Mouse (Mus musculus) left cerebral cortex, postnatal 10 days (tissue): ENCODE measurements around the gene Gp1ba. TPM values are rescaled to one million over a fixed set of nuclear protein-coding genes. Genes with fewer than 3 reads are reported as not detected.

Source experiments
- DNase-seq, 2 experiments: peaks; one replicate each; pipeline ENCODE4 v3.0.0; 2021 to 2022; ENCODE audit warnings: low spot score in 2 of 2, mixed read lengths in 1 of 2; ENCODE audit errors: extremely low spot score in 1 of 2
- intact Hi-C: fragments of 180-260 bp; cut with DNase I; formaldehyde crosslinking; loops from one replicate; pipeline ENCODE4 v1.15.1; 2025
- total RNA-seq, 2 experiments: library from RNA; stranded (reverse); gene quantifications; 2 replicates each; pipeline ENCODE4 v1.2.3; 2021

Gene Gp1ba
- total RNA-seq, 2 experiments from 2014 or later: not detected

DNA sequence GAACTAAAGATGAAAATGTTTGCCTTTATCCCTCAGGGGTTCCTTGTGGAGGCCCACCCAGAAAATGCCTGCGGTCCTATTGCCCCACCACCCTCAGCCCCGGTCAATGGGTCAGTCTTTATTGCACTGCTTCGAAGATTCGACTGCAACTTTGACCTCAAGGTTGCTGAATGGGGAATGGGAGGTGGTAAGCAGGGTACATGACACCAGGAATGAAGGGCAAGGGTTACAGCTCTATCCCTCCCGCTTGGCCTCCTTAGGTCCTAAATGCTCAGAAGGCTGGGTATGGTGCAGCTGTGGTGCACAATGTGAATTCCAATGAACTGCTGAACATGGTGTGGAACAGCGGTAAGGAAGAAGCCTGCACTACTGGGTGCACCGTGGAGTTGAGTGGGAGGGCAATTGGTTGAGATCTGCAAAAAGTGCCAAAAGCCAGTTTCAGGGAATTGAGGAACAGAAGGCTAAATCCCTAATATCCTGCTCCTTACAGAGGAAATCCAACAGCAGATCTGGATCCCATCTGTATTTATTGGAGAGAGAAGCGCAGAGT lies 10.3 kb downstream of the Gp1ba start:
- intact Hi-C loops: no loop called here
- DNase-seq: no peak

DNA sequence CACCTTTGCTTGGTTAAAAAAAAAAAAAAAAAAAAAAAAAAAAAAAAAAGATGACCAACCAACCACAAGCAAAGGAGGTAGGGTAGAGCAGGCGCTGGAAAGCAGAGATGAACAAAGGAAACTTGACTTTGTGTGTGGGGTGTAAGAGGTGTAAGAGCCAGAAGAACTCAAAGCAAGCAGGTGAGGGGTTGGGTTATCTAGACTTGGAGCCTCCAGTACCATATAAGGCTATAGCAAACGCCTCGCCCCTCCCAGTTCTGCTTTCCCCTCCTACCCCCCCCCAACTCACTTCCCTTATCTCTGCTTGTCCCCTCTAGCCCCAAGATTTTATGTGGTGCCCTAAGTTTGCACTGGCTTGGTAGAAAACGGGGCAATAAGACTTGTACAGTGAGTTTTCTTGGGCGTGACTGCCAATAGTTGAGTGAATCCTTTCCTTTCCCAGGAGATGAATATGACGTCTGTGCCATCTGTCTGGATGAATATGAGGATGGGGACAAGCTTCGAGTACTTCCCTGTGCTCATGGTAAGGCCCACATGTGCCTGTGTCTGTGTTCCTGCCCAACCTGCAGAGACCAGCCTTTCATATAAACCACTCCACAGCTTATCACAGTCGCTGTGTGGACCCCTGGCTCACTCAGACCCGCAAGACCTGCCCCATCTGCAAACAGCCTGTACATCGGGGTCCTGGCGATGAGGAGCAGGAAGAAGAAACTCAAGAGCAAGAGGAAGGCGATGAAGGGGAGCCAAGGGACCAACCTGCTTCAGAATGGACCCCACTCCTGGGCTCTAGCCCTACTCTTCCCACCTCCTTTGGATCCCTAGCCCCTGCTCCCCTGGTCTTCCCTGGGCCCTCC lies 11.6 kb downstream of the Gp1ba start:
- DNase-seq: no peak
- intact Hi-C loops: no loop called here

DNA sequence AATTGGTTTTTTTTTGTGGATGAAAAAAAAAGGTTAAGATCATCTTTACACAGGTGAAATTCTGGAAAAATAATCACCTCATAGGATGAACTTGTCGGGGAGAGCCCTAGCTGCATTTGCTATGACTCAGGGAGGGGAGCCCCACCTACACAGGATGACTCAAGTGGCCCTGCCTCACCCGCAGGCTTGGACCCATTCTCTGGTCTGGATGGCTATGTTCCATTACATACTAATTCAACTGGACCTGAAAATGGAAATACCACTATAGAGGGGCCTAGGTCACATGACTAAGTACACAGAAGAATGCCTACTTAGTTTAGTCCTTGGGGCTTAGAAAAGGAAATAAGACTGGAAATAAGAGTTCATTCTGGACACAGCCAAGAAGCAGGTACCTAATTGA lies 12.5 kb downstream of the Gp1ba start:
- DNase-seq: no peak
- intact Hi-C loops: no loop called here

DNA sequence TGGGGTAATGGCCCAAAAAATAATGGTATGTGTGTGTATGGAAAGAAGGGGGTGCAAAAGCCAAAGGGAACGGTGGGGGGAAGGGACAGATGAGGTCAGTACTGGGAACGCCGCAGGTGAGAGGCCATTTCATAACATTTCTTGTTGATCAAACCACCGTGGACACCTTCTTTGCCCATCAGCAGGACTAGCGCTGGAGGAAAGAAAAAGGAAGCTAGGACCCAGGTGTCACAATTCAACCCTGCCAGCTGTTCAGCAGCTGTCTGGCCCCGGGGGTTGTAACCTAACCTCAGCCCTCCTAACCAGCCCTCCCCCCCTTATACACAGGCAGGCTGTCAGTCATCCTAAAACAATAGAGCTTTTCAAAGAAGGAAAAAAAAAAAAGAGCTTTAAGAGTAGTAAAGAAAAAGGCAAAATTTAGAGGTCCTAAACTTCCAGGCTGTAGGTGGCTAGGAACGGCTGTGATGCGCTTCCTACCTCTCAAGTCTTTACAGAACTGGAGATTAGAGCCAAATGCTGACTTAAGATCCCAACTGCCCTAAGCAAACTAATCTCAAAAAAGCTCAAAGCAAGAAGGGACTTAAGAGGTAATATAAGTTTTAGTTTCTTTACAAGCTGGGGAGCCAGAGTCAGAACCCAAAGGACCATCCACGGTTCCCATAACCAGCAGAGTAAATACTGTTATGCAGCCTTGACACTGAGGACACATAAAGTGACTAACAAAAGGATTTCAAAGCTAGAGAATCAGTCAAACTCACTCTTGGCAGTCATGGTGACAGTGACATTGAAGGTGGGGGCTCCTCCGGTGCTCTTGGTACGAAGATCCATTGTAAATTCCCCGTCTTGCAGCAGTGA lies 13.3 kb downstream of the Gp1ba start:
- intact Hi-C loops: no loop called here
- no peak for DNase-seq

- intact Hi-C loops: no loop called here
- no peak for DNase-seq
Measured at GRCm38 (mm10) chr11:70652884-70653344, 14.0 kb downstream of the Gp1ba start.

DNA sequence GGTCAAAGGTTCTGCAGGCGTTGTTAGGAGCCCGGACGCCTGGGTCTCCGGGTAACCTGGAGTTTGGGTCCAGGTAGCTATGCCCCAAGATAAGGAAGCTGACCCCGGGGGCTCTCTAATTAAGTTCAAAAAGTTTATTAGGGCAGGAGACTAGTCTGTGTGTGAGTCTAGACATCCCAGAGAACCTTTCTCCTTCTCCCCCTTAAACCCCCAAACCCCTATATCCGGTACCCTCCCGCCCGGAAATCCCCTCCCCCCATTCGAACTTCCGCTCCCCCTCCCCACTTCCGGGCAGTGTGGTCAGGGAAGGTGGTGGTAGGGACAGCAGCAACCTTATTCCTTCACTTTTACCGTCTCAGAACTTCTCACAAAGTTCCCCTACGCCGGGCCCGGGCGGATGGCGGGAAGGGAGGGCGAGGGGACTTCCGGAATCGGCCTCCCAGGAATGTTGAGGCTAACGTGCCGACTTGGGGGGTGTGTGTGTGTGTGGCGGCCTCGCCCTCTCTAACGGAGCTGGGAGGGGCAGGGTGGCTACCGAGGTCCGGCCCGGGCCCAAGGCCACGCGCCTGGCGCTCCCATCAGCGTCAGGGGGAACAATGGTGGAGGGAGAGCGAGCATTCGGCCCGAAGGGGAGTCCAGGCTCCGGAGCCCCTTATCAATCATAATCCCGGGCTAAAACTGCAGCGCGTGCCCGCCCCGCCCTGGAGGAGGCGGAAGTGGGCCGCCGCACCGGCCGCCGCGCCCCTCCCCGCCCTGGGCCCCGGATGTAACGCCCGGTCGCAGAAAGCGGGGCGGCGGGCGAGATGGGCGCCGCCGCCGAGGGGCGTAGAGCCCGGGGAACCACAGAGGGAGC lies 14.6 kb downstream of the Gp1ba start:
- intact Hi-C loops: no loop called here
- peak in 1 of 2 experiments; percentile 83 for DNase-seq

GRCm38 (mm10) chr11:70654198-70654922 lies 15.4 kb downstream of the Gp1ba start, which contains the start of gene Pfn1:
Gene Pfn1 (minus strand): TSS chr11:70654644.
- intact Hi-C loops: no loop called here
- peak in 1 of 2 experiments; percentile 89 for DNase-seq

- intact Hi-C loops: no loop called here
- peak; percentile 56 to 91 for DNase-seq
Measured at GRCm38 (mm10) chr11:70654923-70655570, 16.1 kb downstream of the Gp1ba start.

- DNase-seq: peak in 1 of 2 experiments; percentile 76
- intact Hi-C loops: no loop called here
Measured at GRCm38 (mm10) chr11:70655571-70656455, 16.9 kb downstream of the Gp1ba start.

DNA sequence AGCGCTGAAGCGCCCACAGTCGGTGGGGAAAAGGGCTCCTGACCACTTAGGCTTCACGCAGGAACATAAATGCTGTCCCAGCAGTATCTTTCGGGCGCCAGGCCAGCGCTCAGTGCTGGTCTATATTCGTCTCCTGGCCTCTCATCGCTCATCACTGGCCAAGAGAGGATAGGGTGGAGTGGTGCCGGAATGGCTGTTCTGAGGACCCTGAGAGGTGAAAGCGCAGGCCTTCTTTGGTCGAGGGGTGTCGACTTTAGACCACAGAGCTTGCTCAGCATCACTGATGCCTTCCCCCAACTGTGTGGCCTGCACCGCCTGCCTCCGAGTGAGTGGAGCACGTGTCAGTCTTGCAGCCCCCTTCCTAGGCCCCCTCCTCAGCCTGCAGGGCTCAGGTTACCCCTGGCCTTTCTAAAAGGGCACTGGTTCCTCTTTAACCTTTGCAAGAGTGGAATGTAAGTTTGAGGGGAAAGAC lies 17.6 kb downstream of the Gp1ba start:
- DNase-seq: peak in 1 of 2 experiments; percentile 64
- intact Hi-C loops: no loop called here

DNA sequence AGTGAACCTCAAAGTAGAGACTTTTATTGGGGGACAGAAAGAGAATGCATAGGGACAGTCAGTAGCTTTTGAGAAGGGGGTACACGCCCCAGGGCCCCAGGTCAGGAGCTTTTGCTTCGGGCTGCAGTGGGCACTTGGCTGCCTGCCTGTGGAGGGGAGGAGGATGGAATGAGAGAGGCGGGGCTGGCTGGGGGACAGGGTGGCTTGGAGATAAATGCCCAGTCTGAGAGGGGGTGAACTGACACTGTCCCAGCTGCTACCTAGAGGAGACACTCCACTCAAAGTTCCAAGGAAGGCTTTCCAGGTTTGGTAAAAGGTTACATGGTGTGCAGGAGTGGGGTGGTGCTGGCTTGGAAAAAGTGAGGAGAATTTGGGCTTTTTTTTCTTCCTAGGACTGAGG lies 18.0 kb downstream of the Gp1ba start, which contains the start of gene Eno3:
Gene Eno3 (plus strand): TSS at position 239 of the 400 bp plus-strand sequence.
- intact Hi-C loops: no loop called here
- DNase-seq: peak in 1 of 2 experiments; percentile 65

GRCm38 (mm10) chr11:70657573-70657972 lies 18.7 kb downstream of the Gp1ba start:
- intact Hi-C loops: no loop called here

GRCm38 (mm10) chr11:70657991-70658390 lies 19.1 kb downstream of the Gp1ba start:
- peak in 1 of 2 experiments; percentile 18 for DNase-seq
- intact Hi-C loops: no loop called here

More at GRCm38 (mm10) chr11:70657573-70657972, 18.7 kb downstream of the Gp1ba start:
- no peak for DNase-seq

- peak in 1 of 2 experiments; percentile 13 for DNase-seq
- intact Hi-C loops: no loop called here
Measured at GRCm38 (mm10) chr11:70658521-70658920, 19.6 kb downstream of the Gp1ba start.

- DNase-seq: peak in 1 of 2 experiments; percentile 22
- intact Hi-C loops: no loop called here
Measured at GRCm38 (mm10) chr11:70658942-70659341, 20.0 kb downstream of the Gp1ba start.

DNA sequence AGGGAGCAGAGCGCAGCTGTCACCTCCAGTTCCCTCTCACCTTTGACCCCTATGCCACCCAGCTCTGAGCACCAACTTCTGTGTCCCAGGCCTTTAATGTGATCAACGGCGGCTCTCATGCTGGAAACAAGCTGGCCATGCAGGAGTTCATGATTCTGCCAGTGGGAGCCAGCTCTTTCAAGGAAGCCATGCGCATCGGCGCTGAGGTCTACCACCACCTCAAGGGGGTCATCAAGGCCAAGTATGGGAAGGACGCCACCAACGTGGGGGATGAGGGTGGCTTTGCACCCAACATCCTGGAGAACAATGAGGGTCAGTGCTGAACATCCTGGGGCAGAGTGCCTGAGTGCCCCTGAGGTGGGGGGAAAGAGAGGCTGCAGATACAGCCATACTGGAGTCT lies 21.6 kb downstream of the Gp1ba start:
- intact Hi-C loops: no loop called here
- DNase-seq: peak in 1 of 2 experiments; percentile 12
